Mouse (Mus musculus) myocyte (in vitro differentiated cells): ENCODE measurements around the gene Endog.

Experiments
- CEBPB ChIP-seq: IDR thresholded peaks from 2 replicates; pipeline ENCODE4 v1.6.1; 2011; ENCODE audit warnings: mild to moderate bottlenecking, moderate library complexity; ENCODE audit not compliant: poor library complexity, insufficient read depth, severe bottlenecking
- E2F4 ChIP-seq: IDR thresholded peaks from one replicate; pipeline ENCODE4 v1.6.1; 2011; ENCODE audit warnings: mild to moderate bottlenecking, control low read depth, moderate library complexity; ENCODE audit not compliant: insufficient read depth
- MAX ChIP-seq: IDR thresholded peaks from one replicate; pipeline ENCODE4 v1.6.1; 2011; ENCODE audit warnings: low read depth, mild to moderate bottlenecking, control low read depth
- MYOD1 ChIP-seq, 3 experiments: IDR thresholded peaks; one replicate each; pipeline ENCODE4 v1.6.1; 2011; ENCODE audit warnings: control low read depth in 2 of 3, low read depth in 2 of 3, mild to moderate bottlenecking in 2 of 3, moderate library complexity in 1 of 3; ENCODE audit not compliant: insufficient read length in 2 of 3, control insufficient read depth in 1 of 3
- MYOG ChIP-seq, 3 experiments: IDR thresholded peaks; one replicate each; pipeline ENCODE4 v1.6.1; 2011; ENCODE audit warnings: control low read depth in 2 of 3, low read depth in 2 of 3, mild to moderate bottlenecking in 2 of 3; ENCODE audit not compliant: insufficient read length in 2 of 3, control insufficient read depth in 1 of 3, insufficient read depth in 1 of 3
- POLR2A ChIP-seq: IDR thresholded peaks from one replicate; pipeline ENCODE4 v1.6.1; 2011; ENCODE audit warnings: low read depth, mild to moderate bottlenecking, control low read depth, moderate library complexity; ENCODE audit not compliant: insufficient read length
- POLR2AphosphoS2 ChIP-seq: IDR thresholded peaks from one replicate; pipeline ENCODE4 v1.6.1; 2011; ENCODE audit warnings: low read depth, control low read depth; ENCODE audit not compliant: insufficient read length
- SRF ChIP-seq: IDR thresholded peaks from one replicate; pipeline ENCODE4 v1.6.1; 2011; ENCODE audit warnings: low read depth; ENCODE audit not compliant: control insufficient read depth, insufficient read length
- TCF12 ChIP-seq: IDR thresholded peaks from one replicate; pipeline ENCODE4 v1.6.1; 2011; ENCODE audit warnings: mild to moderate bottlenecking, control low read depth; ENCODE audit not compliant: poor library complexity, insufficient read depth, severe bottlenecking
- TCF3 ChIP-seq: IDR thresholded peaks from one replicate; pipeline ENCODE4 v1.6.1; 2011; ENCODE audit warnings: low read depth, control low read depth; ENCODE audit not compliant: insufficient read length
- USF1 ChIP-seq: IDR thresholded peaks from one replicate; pipeline ENCODE4 v1.6.1; 2011; ENCODE audit warnings: low read depth, mild to moderate bottlenecking, control low read depth, moderate library complexity

DNA sequence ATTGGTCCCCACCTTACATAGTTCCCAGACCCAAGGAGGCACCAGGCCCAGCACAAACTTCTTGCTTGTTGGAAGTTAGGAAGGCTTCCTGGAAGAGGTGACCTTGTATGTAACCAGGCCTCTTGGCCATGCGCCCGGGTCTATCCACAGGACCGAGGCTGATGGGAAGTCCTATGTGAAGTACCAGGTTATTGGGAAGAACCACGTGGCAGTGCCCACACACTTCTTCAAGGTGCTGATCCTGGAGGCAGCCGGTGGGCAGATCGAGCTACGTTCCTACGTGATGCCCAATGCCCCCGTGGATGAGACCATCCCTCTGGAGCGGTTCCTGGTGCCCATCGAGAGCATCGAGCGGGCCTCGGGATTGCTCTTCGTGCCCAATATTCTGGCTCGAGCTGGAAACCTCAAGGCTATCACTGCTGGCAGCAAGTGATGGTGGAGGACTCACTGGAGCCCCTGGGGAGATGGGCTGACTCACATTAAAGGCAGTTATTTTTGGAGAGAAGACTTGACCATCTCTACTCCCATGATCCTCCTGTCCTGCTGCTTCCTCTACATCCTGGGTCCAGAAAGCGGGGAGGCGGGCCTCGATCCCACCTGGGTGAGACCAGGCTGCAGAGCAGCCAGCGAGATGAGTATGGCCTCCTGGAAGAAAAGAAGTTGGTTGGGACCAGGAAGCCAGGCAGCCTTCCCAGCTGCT is 2.4 kb downstream of the Endog start:
- no peak for TF ChIP-seq TCF12
- no peak for TF ChIP-seq POLR2A
- no peak for TF ChIP-seq MYOG (IDR thresholded peaks at IDR 0.05; ENCODE audit: control insufficient read depth in 1 of 3, insufficient read depth in 1 of 3, insufficient read length in 2 of 3, low read depth in 2 of 3)
- no peak for TF ChIP-seq CEBPB
- no peak for TF ChIP-seq TCF3
- no peak for TF ChIP-seq E2F4
- TF ChIP-seq USF1, result no peak
- TF ChIP-seq MAX, result no peak
- TF ChIP-seq POLR2AphosphoS2, result no peak
- TF ChIP-seq MYOD1 (IDR thresholded peaks at IDR 0.05; ENCODE audit: control insufficient read depth in 1 of 3, insufficient read length in 2 of 3, low read depth in 2 of 3), result no peak
- no peak for TF ChIP-seq SRF
